Mouse (Mus musculus): ENCODE data around the gene A3galt2. TPM values are rescaled to one million over a fixed set of nuclear protein-coding genes. Genes with fewer than 3 reads are reported as not detected.

Gene A3galt2
- total RNA-seq, 2 experiments from 2014 or later = 0.13 TPM; not detected in 1

- DNase-seq = no peak
These were observed 1.6 kb upstream of the A3galt2 start for GRCm38 (mm10) chr4:128753571-128753970.

GRCm38 (mm10) chr4:128755900-128756299 is 736 bp downstream of the A3galt2 start:
- no peak for DNase-seq

GRCm38 (mm10) chr4:128759214-128759613 is 4.0 kb downstream of the A3galt2 start:
- DNase-seq = no peak

GRCm38 (mm10) chr4:128760029-128760428 is 4.9 kb downstream of the A3galt2 start:
- no peak for DNase-seq

GRCm38 (mm10) chr4:128766929-128767328 is 11.8 kb downstream of the A3galt2 start:
- DNase-seq = no peak

GRCm38 (mm10) chr4:128768120-128768519 is 13.0 kb downstream of the A3galt2 start:
- no peak for DNase-seq

GRCm38 (mm10) chr4:128769569-128770355 is 14.6 kb downstream of the A3galt2 start:
- no peak for DNase-seq

GRCm38 (mm10) chr4:128770698-128771097 is 15.5 kb downstream of the A3galt2 start:
- DNase-seq = no peak

GRCm38 (mm10) chr4:128773820-128774219 is 18.7 kb downstream of the A3galt2 start:
- DNase-seq = peak; percentile 5

GRCm38 (mm10) chr4:128774467-128774866 is 19.3 kb downstream of the A3galt2 start:
- DNase-seq = peak; percentile 12

GRCm38 (mm10) chr4:128776568-128777289 is 21.6 kb downstream of the A3galt2 start:
- DNase-seq = peak; percentile 44

GRCm38 (mm10) chr4:128777593-128777992 is 22.4 kb downstream of the A3galt2 start:
- DNase-seq = no peak

GRCm38 (mm10) chr4:128782037-128782436 is 26.9 kb downstream of the A3galt2 start:
- DNase-seq = no peak

GRCm38 (mm10) chr4:128782645-128783044 is 27.5 kb downstream of the A3galt2 start:
- no peak for DNase-seq

- DNase-seq = no peak
These were observed 29.9 kb downstream of the A3galt2 start for GRCm38 (mm10) chr4:128784950-128785631.

- no peak for DNase-seq
These were observed 30.9 kb downstream of the A3galt2 start for GRCm38 (mm10) chr4:128785921-128786654.

GRCm38 (mm10) chr4:128787023-128787939 is 32.1 kb downstream of the A3galt2 start:
- DNase-seq = peak; percentile 3

- no peak for DNase-seq
These were observed 32.9 kb downstream of the A3galt2 start for GRCm38 (mm10) chr4:128788108-128788507.

- DNase-seq = no peak
These were observed 34.5 kb downstream of the A3galt2 start for GRCm38 (mm10) chr4:128789646-128790045.

GRCm38 (mm10) chr4:128793710-128794109 is 38.5 kb downstream of the A3galt2 start:
- no peak for DNase-seq

- DNase-seq = no peak
These were observed 39.0 kb downstream of the A3galt2 start for GRCm38 (mm10) chr4:128794198-128794597.

Data from gastrocnemius, postnatal 25 days (tissue).